Mouse (Mus musculus) embryonic facial prominence, embryonic 12.5 days (tissue): ENCODE data around the gene Snrpa. TPM values are rescaled to one million over a fixed set of nuclear protein-coding genes. Genes with fewer than 3 reads are reported as not detected.
A peak's percentile ranks its signal among the peaks of the same experiment; 100 is the strongest.

Experiments
- microRNA counts: library from miRNA; unstranded; fragments of <30 nt; microRNA quantifications from one replicate; lab custom pipeline; 2017
- microRNA-seq: library from miRNA; unstranded; fragments of <30 nt; microRNA quantifications from one replicate; pipeline ENCODE4, GENCODE M21; 2017
- polyA plus RNA-seq: library from polyadenylated mRNA; unstranded; fragments of >200 nt; fragmentation: Nextera tagmentation; extraction: Ambion mirVana; gene quantifications from 2 replicates; pipeline ENCODE4 v1.2.1, GENCODE M21; 2016

Gene Snrpa
- polyA plus RNA-seq, 1 experiment from 2014 or later, result 293 TPM

MicroRNAs within 50 kb of the gene (microRNA counts, 519-probe panel; counts per million panel counts)
- microRNA mmu-miR-1191 (lab: Ali Mortazavi, UCI), result 460 counts per million, percentile 65 among the panel's probes with 10 or more counts

Small RNA genes lying within 50 kb of the gene (microRNA-seq; reads per million reads assigned to microRNA genes)
- gene Mir1191 (3.8 reads per million, percentile 17 among the genes with 10 or more reads in this experiment), gene Mir3101 (0.54 reads per million)

Other genes with a start within 250 kb of the Snrpa start
- not detected in 2 replicates for gene Cyp2a12, start 167.2 kb downstream of the Snrpa start, polyA plus RNA-seq
- gene Cyp2f2, start 76.4 kb downstream of the Snrpa start, polyA plus RNA-seq, result 0.63 TPM in 1 of 2 replicates, not detected in the other
- gene Cyp2t4, start 42.6 kb downstream of the Snrpa start, polyA plus RNA-seq, result 0.14 and 0.19 TPM in 2 replicates
- 95.8 and 99.8 TPM in 2 replicates for gene Egln2, start 29.5 kb downstream of the Snrpa start, polyA plus RNA-seq
- gene Rab4b, start 17.4 kb downstream of the Snrpa start, polyA plus RNA-seq, result 63.9 and 71.4 TPM in 2 replicates
- 0.49 and 0.67 TPM in 2 replicates for gene Gm21983, start 15.2 kb downstream of the Snrpa start, polyA plus RNA-seq
- gene Mia, start 15.1 kb downstream of the Snrpa start, polyA plus RNA-seq, result 38.8 and 50.4 TPM in 2 replicates
- gene BC024978, start 490 bp downstream of the Snrpa start, polyA plus RNA-seq, result 3.7 and 4.7 TPM in 2 replicates
- gene Itpkc, start 32.4 kb upstream of the Snrpa start, polyA plus RNA-seq, result 9.2 and 11.0 TPM in 2 replicates
- 16.1 and 19.6 TPM in 2 replicates for gene Coq8b, start 36.8 kb upstream of the Snrpa start, polyA plus RNA-seq
- gene Numbl, start 62.2 kb upstream of the Snrpa start, polyA plus RNA-seq, result 36.5 and 39.7 TPM in 2 replicates
- 15.9 and 16.8 TPM in 2 replicates for gene Ltbp4, start 141.4 kb upstream of the Snrpa start, polyA plus RNA-seq
- gene Shkbp1, start 159.7 kb upstream of the Snrpa start, polyA plus RNA-seq, result 75.8 and 83.2 TPM in 2 replicates
- 0.58 and 0.94 TPM in 2 replicates for gene Gm20479, start 161.1 kb upstream of the Snrpa start, polyA plus RNA-seq